Mouse (Mus musculus) kidney, adult 2 months (tissue): Measurements from ENCODE around the gene Hdac11. TPM values are rescaled to one million over a fixed set of nuclear protein-coding genes. Genes with fewer than 3 reads are reported as not detected.

Experiments
- DNase-seq: peaks from one replicate; pipeline ENCODE4 v3.0.0; 2021
- H3K27ac ChIP-seq: fragments of 200-500 bp; 2 replicates; pipeline ENCODE4 v1.5.1; 2012; ENCODE audit warnings: low read depth, low read length, control low read depth, inconsistent platforms; ENCODE audit not compliant: insufficient read depth
- H3K27me3 ChIP-seq: fragments of 200-500 bp; replicated peaks from 2 replicates; pipeline ENCODE4 v1.6.1; 2012; ENCODE audit warnings: mild to moderate bottlenecking, moderate library complexity, low read length, inconsistent platforms; ENCODE audit not compliant: control insufficient read depth, insufficient read depth
- H3K36me3 ChIP-seq: fragments of 200-500 bp; 2 replicates; pipeline ENCODE4 v1.6.1; 2012; ENCODE audit warnings: mild to moderate bottlenecking, moderate library complexity, low read length, inconsistent platforms; ENCODE audit not compliant: control insufficient read depth, insufficient read depth
- H3K4me1 ChIP-seq: fragments of 200-500 bp; 2 replicates; pipeline ENCODE4 v1.6.1; 2011; ENCODE audit warnings: low read length; ENCODE audit not compliant: control insufficient read depth, insufficient read depth
- H3K4me3 ChIP-seq: fragments of 200-500 bp; 2 replicates; pipeline ENCODE4 v1.5.1; 2011; ENCODE audit warnings: mild to moderate bottlenecking, low read depth, low read length, control low read depth; ENCODE audit not compliant: insufficient read depth
- CTCF ChIP-seq: fragments of 200-500 bp; conservative IDR thresholded peaks from 2 replicates; pipeline ENCODE4 v1.5.1; 2011; ENCODE audit warnings: low read depth, mild to moderate bottlenecking, control low read depth, low read length, moderate library complexity, mixed read lengths; ENCODE audit not compliant: insufficient read depth, insufficient read length
- POLR2A ChIP-seq: fragments of 200-500 bp; IDR thresholded peaks from one replicate; pipeline ENCODE4 v1.6.1; 2011; ENCODE audit warnings: low read depth, low read length, control low read depth
- WGBS: fragments of 180-500 bp; shearing (Covaris S2); methylation state at CpG from one replicate; pipeline ENCODE4 v1.1.7; 2018; 5-methylcytosine and 5-hydroxymethylcytosine counted together
- polyA plus RNA-seq: library from polyadenylated mRNA; depleted of rRNA; stranded (reverse); fragments of >200 nt; gene quantifications from 2 replicates; pipeline ENCODE4 v1.2.3, GENCODE M21; 2012

Gene Hdac11
- polyA plus RNA-seq, 1 experiment = 43.5 TPM

DNA sequence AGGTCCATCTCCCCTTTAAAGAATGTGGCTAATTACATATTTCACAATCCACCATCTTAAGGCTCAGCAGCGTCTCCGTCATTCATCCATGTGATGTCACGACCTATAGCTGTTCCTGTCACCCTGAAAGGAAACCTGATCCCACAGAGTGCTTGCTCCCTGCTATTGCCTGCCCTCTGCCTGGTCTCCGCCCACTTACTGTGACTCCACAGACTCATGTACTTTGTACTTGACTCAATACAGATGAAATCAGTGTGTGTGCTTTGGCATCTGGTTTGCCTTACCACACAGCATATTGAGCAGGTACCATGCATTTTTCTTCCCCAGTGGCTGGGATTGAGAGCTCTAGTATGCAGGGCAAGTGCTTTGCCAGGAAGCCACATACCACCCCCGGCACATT is 5.8 kb downstream of the Hdac11 start:
- Histone ChIP-seq H3K27me3 (no peaks in the 10 kb centered on the region), H3K36me3 (no peaks in the 10 kb centered on the region), H3K4me1 (no peaks in the 10 kb centered on the region; the same call in 1 of the 2 replicates), H3K4me3 (no peak overlapping the region), H3K27ac (no peak overlapping the region)
- TF ChIP-seq POLR2A (no peak), CTCF (no peak)
- WGBS = 90% methylated on average over 5 of the region's 5 CpGs
- no peak for DNase-seq

DNA sequence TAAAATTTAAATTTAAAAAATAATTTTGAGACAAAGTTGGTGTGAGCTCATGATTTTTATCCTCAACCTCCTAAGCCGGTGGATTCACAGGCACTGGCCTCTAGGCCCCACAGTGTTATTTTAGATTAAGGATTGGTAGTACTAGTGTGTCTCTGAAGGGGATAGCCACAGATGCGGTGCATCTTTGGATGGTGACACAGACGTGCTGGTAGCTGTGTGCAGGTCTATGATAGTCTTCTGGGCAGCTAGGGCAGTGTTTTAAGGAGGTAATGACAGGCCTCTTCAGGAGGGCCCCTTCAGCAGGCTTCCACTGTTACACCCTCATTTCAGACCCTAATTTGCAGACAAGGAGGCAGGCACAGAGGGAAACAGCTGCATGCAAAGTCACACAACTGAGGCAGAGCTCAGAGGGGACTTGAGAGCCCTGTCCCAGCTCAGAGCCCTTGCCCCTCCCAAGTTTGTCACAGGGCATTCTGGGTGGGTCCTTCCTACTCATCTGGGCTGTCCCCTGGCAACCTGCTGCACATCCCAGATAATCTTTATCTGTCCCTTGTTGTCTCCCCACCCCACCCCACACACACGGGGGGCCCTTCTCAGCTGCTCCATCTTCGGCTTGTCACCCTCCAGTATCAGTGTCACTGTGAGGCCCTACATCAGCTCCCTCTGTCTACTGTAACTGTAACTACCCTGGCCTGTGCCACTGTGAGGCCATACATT is 6.9 kb downstream of the Hdac11 start:
- Histone ChIP-seq H3K27ac (no peak overlapping the region), H3K4me3 (no peak overlapping the region), H3K36me3 (no peaks in the 10 kb centered on the region), H3K4me1 (no peaks in the 10 kb centered on the region), H3K27me3 (no peaks in the 10 kb centered on the region)
- no peak for TF ChIP-seq POLR2A
- TF ChIP-seq CTCF = no peak
- 84% methylated on average over 5 of the region's 5 CpGs for WGBS
- DNase-seq = no peak

DNA sequence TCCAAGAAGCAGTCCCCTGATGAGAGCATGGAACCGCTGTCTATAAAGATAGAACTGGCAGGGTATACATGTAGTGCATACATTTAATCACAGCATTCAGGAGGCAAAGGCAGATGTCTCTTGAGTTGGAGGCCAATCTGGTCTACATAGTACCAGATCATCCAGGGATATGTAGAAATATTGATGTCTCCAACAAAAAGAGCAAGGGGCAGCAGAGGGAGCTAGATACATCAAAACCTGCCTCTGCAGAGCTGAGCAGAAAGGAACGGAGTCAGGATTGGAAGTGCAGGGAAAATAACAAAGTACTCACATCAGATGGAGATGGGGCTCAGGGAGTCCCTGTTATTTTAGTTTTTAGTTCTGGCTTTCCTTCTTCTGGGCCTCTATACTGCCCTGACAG is 8.1 kb downstream of the Hdac11 start:
- 95% methylated on average over 2 of the region's 2 CpGs for WGBS
- Histone ChIP-seq H3K4me3 (no peak overlapping the region), H3K36me3 (no peaks in the 10 kb centered on the region), H3K4me1 (no peaks in the 10 kb centered on the region), H3K27me3 (no peaks in the 10 kb centered on the region), H3K27ac (no peak overlapping the region)
- DNase-seq = no peak
- TF ChIP-seq CTCF (no peak), POLR2A (no peak)

DNA sequence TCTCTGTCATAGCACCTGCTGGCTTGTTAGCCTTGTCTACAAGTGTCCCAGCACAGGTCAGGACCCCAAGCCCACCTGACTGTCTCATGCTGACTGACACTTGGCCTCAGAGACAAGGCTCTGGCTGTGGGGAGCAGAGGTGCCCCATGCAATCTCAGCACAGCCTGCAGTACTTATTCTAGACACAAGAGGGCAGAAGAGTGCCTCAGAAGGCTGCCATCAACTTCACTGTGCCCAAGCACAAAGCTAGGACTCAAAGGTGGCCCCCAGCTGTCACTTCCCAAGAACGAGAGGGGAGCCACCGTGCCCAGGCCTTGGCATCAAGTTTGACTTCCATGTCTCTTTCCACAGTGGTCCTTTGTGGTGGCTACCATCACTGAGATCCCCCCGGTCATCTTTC is 8.7 kb downstream of the Hdac11 start:
- Histone ChIP-seq H3K4me1 (no peaks in the 10 kb centered on the region), H3K27ac (no peak overlapping the region), H3K27me3 (no peaks in the 10 kb centered on the region), H3K36me3 (no peaks in the 10 kb centered on the region), H3K4me3 (no peak overlapping the region)
- DNase-seq = peak; percentile 69
- 41% methylated on average over 3 of the region's 3 CpGs for WGBS
- TF ChIP-seq CTCF (peak; percentile 92), POLR2A (no peak)

DNA sequence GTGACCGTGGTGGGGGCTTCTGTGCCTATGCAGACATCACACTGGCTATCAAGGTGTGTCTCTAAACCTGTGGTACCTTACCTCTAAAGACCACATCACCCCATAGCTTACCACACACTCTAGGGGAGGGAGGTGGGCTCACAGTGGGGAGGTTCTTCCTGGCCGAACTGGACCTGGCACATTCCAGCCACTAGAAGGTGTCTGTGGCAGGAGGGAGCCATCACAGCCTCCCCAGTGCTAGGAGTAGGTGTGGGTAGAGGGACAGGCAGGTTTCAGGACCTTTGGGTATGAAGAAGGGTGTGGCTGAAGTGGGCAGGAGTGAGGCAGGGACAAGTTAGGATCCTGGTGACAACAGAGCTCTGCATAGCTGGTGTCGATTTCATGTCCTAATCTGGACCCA is 11.4 kb downstream of the Hdac11 start:
- no peaks in the 10 kb centered on the region for H3K4me1 ChIP-seq
- H3K27ac ChIP-seq = no peak overlapping the region
- no peak overlapping the region for H3K4me3 ChIP-seq
- WGBS = 71% methylated on average over 3 of the region's 3 CpGs
- no peak for DNase-seq
- TF ChIP-seq CTCF (no peak), POLR2A (no peak)
- H3K27me3 ChIP-seq = no peaks in the 10 kb centered on the region
- no peaks in the 10 kb centered on the region for H3K36me3 ChIP-seq

DNA sequence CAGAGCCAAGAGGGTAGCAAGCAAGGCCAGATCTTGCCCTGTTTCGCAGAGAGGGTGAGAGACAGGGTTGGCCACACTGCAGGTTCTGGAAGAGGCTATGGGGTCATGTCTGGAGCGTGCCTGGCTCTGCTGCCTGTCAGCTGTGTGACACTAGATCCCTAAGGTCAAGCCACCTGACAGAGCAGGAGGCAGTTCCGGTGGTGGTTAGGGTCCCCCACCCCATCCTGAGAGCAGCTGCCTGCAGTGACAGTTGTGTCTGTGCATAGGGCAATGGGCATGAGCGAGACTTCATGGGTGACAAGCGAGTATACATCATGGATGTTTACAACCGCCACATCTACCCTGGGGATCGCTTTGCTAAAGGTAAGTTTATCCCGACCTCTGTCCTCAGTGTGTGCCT is 12.7 kb downstream of the Hdac11 start:
- H3K27ac ChIP-seq = no peak overlapping the region
- H3K36me3 ChIP-seq = no peaks in the 10 kb centered on the region
- DNase-seq = no peak
- 88% methylated on average over 8 of the region's 8 CpGs for WGBS
- no peaks in the 10 kb centered on the region for H3K4me1 ChIP-seq
- TF ChIP-seq POLR2A (no peak), CTCF (no peak)
- no peaks in the 10 kb centered on the region for H3K27me3 ChIP-seq
- H3K4me3 ChIP-seq = no peak overlapping the region

DNA sequence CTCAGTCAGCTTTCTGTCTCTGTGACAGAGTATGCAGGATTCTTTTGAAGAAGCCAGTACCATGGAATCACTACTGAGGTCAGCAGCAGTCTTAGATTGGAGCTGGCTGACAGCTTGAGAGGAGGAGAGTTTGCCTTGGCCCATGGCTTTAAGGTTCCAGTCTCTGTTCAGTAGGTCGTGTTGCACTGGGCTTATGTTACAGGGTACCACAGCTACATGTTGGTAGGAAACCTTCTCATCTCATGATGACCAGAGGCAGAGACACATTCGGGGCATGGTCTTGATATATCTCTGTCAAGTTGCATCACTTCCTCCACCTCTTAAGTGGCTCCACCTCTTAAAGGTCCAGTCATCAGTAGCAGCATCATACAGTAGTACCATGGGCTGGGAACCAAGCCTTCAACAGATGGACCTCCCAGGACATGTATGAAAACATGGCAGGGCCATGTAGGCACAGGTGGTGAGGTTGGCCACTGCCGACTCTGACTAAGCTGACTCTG is 15.0 kb downstream of the Hdac11 start:
- no peak for TF ChIP-seq POLR2A
- TF ChIP-seq CTCF = no peak
- H3K4me3 ChIP-seq = no peak overlapping the region
- WGBS = 70% methylated on average over 3 of the region's 3 CpGs
- no peak for DNase-seq
- H3K36me3 ChIP-seq = no peaks in the 10 kb centered on the region
- no peak overlapping the region for H3K27ac ChIP-seq
- no peaks in the 10 kb centered on the region for H3K27me3 ChIP-seq
- no peaks in the 10 kb centered on the region for H3K4me1 ChIP-seq
